Mouse (Mus musculus) neural tube, embryonic 13.5 days (tissue): ENCODE data around the gene Trrap. TPM values are rescaled to one million over a fixed set of nuclear protein-coding genes. Genes with fewer than 3 reads are reported as not detected.

Experiments
- ATAC-seq: fragments of 200-750 bp; cut with Nextera tagmentation; 2 replicates; pipeline ENCODE4 v1.8.0; 2017; ENCODE audit warnings: low read depth, mild to moderate bottlenecking, moderate TSS enrichment, moderate library complexity
- H3K27ac ChIP-seq: fragments of 300-500 bp; sonication (generic); replicated peaks from 2 replicates; pipeline ENCODE4 v1.5.1; 2015; ENCODE audit warnings: moderate library complexity, mild to moderate bottlenecking, inconsistent platforms
- H3K27me3 ChIP-seq: fragments of 300-500 bp; sonication (generic); 2 replicates; pipeline ENCODE4 v1.6.1; 2015; ENCODE audit warnings: mild to moderate bottlenecking, inconsistent platforms
- H3K36me3 ChIP-seq: fragments of 300-500 bp; sonication (generic); 2 replicates; pipeline ENCODE4 v1.6.1; 2015; ENCODE audit warnings: mild to moderate bottlenecking, inconsistent platforms
- H3K4me1 ChIP-seq: fragments of 300-500 bp; sonication (generic); replicated peaks from 2 replicates; pipeline ENCODE4 v1.6.1; 2015; ENCODE audit warnings: inconsistent platforms
- H3K4me2 ChIP-seq: fragments of 300-500 bp; sonication (generic); 2 replicates; pipeline ENCODE4 v1.6.1; 2015; ENCODE audit warnings: inconsistent platforms, mild to moderate bottlenecking, moderate library complexity
- H3K4me3 ChIP-seq: fragments of 300-500 bp; sonication (generic); 2 replicates; pipeline ENCODE4 v1.5.1; 2015; ENCODE audit warnings: mild to moderate bottlenecking, inconsistent platforms
- H3K9ac ChIP-seq: fragments of 300-500 bp; sonication (generic); 2 replicates; pipeline ENCODE4 v1.6.1; 2015; ENCODE audit warnings: moderate library complexity, mild to moderate bottlenecking, inconsistent platforms
- H3K9me3 ChIP-seq: fragments of 300-500 bp; sonication (generic); 2 replicates; pipeline ENCODE4 v1.6.1; 2016; ENCODE audit warnings: inconsistent platforms
- WGBS: fragments of 180-500 bp; shearing (Covaris S2); methylation state at CpG from one replicate; pipeline ENCODE4 v1.1.7; 2015; 5-methylcytosine and 5-hydroxymethylcytosine counted together
- polyA plus RNA-seq: library from polyadenylated mRNA; unstranded; fragments of >200 nt; fragmentation: Nextera tagmentation; extraction: Ambion mirVana; gene quantifications from 2 replicates; pipeline ENCODE4 v1.2.1, GENCODE M21; 2015

Trrap gene
- polyA plus RNA-seq, 1 experiment from 2014 or later = 72.1 TPM

DNA sequence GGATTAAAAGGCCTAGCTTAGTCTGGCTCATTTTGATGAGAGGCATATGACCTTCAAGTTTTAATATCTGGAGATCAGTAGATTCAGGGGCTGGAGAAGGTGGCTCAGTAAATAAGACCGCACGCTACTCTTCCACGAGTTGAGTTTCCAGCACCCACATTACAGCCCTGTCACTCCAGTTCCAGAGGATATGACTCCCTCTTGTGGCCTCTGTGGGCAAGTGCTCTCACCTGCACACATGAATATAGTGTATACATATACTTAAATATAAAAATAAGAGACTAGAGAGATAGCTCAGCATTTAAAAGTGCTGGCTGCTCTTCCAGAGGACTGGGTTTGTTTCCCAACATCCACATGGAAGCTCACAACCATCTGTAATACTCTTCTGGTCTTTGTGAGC, 84.3 kb downstream of the Trrap start:
- H3K4me1 ChIP-seq = no peaks in the 10 kb centered on the region
- H3K4me3 ChIP-seq = no peak overlapping the region
- 92% methylated on average over 3 of the region's 3 CpGs for WGBS
- no peak overlapping the region for H3K4me2 ChIP-seq
- H3K27ac ChIP-seq = no peak overlapping the region
- peaks cover 99% of the 10 kb centered on the region for H3K36me3 ChIP-seq
- H3K27me3 ChIP-seq = no peaks in the 10 kb centered on the region
- ATAC-seq = no peak
- no peaks in the 10 kb centered on the region for H3K9me3 ChIP-seq
- H3K9ac ChIP-seq = no peak overlapping the region

DNA sequence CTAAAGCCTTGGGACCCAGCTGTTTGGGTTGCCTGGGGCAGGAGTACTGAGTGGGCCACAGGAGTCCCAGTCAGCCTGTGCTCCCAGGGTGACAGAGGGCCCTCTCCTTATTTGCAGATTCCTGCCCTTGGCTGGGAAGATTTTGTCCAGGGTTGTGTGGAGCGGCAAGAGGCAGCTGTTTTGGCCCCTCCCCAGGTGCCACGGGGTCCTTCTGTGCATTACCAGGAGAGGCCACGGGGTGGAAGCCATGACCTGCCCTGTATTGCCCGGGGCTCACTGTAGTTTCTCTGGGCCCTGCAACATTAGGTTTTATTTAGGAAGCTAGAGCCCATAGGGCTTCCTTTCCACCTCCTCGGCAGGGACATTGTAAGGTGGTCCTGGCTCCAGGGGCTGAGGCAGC, 86.4 kb downstream of the Trrap start:
- Histone ChIP-seq H3K36me3 (peaks cover 97% of the 10 kb centered on the region), H3K9ac (no peak overlapping the region), H3K4me3 (no peak overlapping the region), H3K4me2 (no peak overlapping the region), H3K4me1 (no peaks in the 10 kb centered on the region), H3K27ac (no peak overlapping the region), H3K27me3 (no peaks in the 10 kb centered on the region), H3K9me3 (no peaks in the 10 kb centered on the region)
- whole genome bisulfite sequencing = 88% methylated on average over 5 of the region's 5 CpGs
- no peak for ATAC-seq

DNA sequence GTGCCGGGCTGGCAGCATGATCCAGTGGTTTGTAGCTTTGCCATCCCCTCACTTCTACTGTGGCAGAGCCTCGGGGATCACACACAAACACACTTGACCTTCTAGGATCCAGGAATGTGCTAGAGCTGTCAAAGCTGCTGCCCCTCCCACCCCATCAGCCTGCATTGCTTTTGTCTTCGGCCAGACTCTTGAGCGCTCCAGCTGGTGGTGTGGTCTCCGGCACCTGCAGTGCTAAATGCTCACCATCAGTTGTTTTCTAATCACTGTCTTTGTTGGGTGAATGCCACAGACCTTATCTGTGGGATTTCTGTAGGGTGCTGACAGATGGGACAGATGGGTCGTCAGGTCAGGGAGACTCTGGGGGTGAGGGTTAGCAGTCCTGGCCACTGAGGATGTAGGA, 88.4 kb downstream of the Trrap start:
- ATAC-seq = no peak
- H3K9ac ChIP-seq = no peak overlapping the region
- H3K4me3 ChIP-seq = no peak overlapping the region
- H3K9me3 ChIP-seq = no peaks in the 10 kb centered on the region
- H3K27ac ChIP-seq = no peak overlapping the region
- H3K27me3 ChIP-seq = no peaks in the 10 kb centered on the region
- WGBS = 77% methylated on average over 6 of the region's 6 CpGs
- H3K4me1 ChIP-seq = no peaks in the 10 kb centered on the region
- H3K4me2 ChIP-seq = no peak overlapping the region
- peaks cover 96% of the 10 kb centered on the region for H3K36me3 ChIP-seq

DNA sequence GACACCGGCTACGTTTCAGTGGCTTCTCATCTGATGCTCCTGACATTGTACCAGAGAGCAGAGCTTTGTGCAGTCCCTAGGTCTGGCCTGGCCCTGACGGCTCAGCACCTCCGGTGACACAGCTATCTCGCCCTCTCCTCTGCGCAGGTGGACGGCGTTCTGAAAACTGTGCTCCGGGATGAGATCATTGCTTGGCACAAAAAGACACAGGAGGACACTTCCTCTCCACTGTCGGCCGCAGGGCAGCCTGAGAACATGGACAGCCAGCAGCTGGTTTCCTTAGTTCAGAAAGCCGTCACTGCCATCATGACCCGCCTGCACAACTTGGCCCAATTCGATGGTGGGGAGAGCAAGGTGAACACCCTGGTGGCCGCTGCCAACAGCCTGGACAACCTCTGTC, 91.0 kb downstream of the Trrap start:
- WGBS = 94% methylated on average over 15 of the region's 15 CpGs
- Histone ChIP-seq H3K27me3 (no peaks in the 10 kb centered on the region), H3K36me3 (peaks cover 74% of the 10 kb centered on the region), H3K4me1 (no peaks in the 10 kb centered on the region), H3K4me3 (no peak overlapping the region), H3K27ac (no peak overlapping the region), H3K4me2 (no peak overlapping the region), H3K9me3 (no peaks in the 10 kb centered on the region), H3K9ac (no peak overlapping the region)
- no peak for ATAC-seq

DNA sequence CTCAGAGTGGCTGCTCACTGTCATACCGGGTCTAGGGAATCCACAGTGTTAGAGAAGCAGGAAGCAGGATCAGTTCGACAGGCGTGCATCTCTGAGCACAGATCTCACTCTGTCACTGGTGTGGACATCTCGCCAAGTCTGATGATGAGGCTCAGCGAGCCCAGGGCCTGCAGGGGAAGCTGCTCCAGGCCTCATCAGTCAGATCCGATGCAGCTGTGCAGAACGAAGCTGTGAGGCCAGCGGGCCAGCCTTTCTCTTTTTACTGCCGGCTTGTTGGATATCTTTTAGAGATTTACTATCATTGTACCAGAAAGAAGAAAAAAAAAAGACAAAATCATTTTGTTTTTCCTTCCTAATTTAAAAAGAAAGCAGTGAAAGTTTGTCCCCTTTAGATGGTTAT, 91.8 kb downstream of the Trrap start:
- Histone ChIP-seq H3K4me1 (no peaks in the 10 kb centered on the region), H3K27ac (no peak overlapping the region), H3K9me3 (no peaks in the 10 kb centered on the region), H3K36me3 (peaks cover 67% of the 10 kb centered on the region), H3K4me3 (no peak overlapping the region), H3K27me3 (no peaks in the 10 kb centered on the region), H3K9ac (no peak overlapping the region), H3K4me2 (no peak overlapping the region)
- WGBS = 94% methylated on average over 9 of the region's 9 CpGs
- no peak for ATAC-seq

DNA sequence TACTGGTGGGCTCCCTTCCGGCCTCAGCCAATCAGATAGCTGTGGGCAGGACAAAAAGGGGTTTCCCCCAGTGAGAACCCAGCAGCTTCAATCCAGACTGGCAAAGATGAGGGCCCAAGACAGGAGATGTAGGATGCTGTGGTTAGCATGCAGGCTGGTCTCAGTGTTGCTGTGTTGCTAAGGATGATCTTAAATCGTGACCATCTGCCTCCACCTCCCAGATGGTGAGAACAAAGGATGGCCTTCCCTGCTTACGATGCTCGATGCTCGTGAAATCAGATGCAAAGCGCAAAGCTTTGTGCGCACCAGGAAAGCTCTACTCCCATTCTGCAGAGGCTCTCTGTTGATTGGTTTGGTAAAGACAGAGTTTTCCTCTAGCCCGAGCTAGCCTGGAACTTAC, 93.4 kb downstream of the Trrap start:
- Histone ChIP-seq H3K9me3 (no peaks in the 10 kb centered on the region), H3K4me2 (no peak overlapping the region), H3K9ac (no peak overlapping the region), H3K4me1 (no peaks in the 10 kb centered on the region), H3K27ac (no peak overlapping the region), H3K4me3 (no peak overlapping the region), H3K27me3 (no peaks in the 10 kb centered on the region), H3K36me3 (peaks cover 52% of the 10 kb centered on the region)
- no peak for ATAC-seq
- WGBS = 93% methylated on average over 8 of the region's 8 CpGs

DNA sequence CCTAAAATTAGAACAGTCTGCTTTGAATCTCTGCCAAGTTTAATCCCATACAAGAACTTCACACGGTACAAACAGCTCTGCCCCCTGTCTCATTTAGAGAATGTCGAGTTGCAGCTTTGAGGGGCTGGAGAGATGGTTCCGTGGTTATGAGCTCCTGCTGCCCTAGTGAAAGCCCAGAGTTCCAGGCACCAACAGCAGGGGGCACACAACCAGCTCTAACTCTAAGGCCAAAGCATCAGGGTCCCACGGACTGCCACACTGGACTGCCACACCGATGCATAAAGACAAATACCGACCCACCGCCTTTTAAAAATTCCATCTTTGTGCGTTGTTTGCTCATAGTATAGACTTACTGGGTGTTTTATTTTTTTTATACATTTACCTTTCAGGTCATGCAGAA, 99.4 kb downstream of the Trrap start:
- no peak overlapping the region for H3K9ac ChIP-seq
- no peak for ATAC-seq
- no peaks in the 10 kb centered on the region for H3K9me3 ChIP-seq
- no peak overlapping the region for H3K27ac ChIP-seq
- WGBS = 88% methylated on average over 8 of the region's 8 CpGs
- H3K4me3 ChIP-seq = no peak overlapping the region
- no peak overlapping the region for H3K4me2 ChIP-seq
- H3K4me1 ChIP-seq = no peaks in the 10 kb centered on the region
- no peaks in the 10 kb centered on the region for H3K36me3 ChIP-seq
- no peaks in the 10 kb centered on the region for H3K27me3 ChIP-seq

DNA sequence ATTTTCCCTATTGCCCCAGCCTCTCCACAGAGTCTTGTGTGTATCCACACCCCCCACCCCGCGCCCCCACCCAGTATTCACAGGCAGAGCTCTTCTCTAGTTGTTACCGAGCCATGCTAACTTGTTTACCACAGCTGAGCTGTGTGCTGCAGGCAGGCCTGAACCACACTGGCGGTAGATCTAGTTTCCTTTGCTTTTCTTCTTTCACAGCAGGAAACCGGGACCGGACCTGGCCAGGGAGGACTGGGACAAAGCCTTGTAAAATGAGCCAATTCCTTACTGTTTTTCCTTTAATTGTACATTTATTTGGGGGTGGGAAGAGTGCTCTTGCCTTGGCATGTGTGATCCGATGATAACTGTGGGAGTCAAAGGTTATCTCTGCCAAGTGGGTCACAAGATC, 101.9 kb downstream of the Trrap start:
- Histone ChIP-seq H3K9me3 (no peaks in the 10 kb centered on the region), H3K4me1 (no peaks in the 10 kb centered on the region), H3K27me3 (no peaks in the 10 kb centered on the region), H3K4me3 (no peak overlapping the region), H3K4me2 (no peak overlapping the region), H3K27ac (no peak overlapping the region), H3K36me3 (no peaks in the 10 kb centered on the region), H3K9ac (no peak overlapping the region)
- WGBS = 60% methylated on average over 7 of the region's 7 CpGs
- no peak for ATAC-seq

DNA sequence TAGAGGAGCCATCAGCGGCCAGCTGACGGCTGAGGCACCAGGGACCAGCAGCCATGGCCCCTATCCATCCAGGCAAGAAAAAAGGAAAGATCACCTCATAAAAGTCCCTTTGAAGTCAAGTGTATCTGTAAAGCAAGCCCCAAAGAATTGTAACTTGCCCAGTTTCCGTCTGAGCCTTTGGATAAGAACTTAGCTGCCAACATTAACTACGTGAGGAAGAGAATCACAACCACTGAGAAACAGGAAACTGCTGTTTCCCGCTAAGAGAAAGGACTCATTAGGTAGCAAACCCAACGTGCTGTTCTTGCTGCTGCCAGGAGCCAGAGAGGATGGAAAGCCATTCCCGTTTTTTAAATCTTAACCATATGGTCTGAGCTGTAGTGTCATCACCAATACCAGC, 103.2 kb downstream of the Trrap start:
- Histone ChIP-seq H3K4me3 (no peak overlapping the region), H3K27me3 (no peaks in the 10 kb centered on the region), H3K4me1 (no peaks in the 10 kb centered on the region), H3K9ac (no peak overlapping the region), H3K4me2 (no peak overlapping the region), H3K9me3 (no peaks in the 10 kb centered on the region), H3K27ac (no peak overlapping the region; the same call in 1 of the 2 replicates), H3K36me3 (no peaks in the 10 kb centered on the region)
- 86% methylated on average over 7 of the region's 7 CpGs for WGBS
- no peak for ATAC-seq

DNA sequence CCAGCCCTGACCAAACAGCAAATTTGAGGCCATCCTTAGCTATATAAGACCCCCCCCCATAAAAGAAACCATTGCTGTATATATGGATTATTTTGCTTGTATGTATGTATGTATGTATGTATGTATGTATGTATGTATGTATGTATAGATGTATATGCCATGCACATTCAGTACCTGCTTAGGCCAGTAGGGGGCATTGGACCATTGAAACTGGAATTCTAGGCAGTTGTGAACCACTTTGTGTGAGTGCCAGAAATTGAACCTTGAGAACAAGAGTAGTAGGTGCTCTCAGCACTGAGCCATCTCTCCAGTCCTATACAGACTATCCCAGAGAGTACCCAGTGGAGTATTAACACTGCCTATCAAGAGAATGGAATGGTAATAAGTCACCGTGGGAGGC, 104.2 kb downstream of the Trrap start:
- H3K9ac ChIP-seq = no peak overlapping the region
- no peaks in the 10 kb centered on the region for H3K27me3 ChIP-seq
- no peak overlapping the region for H3K4me2 ChIP-seq
- no peak for ATAC-seq
- H3K9me3 ChIP-seq = no peaks in the 10 kb centered on the region
- 91% methylated on average over 1 of the region's 1 CpGs for WGBS
- no peak overlapping the region for H3K27ac ChIP-seq
- H3K4me3 ChIP-seq = no peak overlapping the region
- H3K36me3 ChIP-seq = peaks cover 2% of the 10 kb centered on the region; the same call in 1 of the 2 replicates
- H3K4me1 ChIP-seq = no peaks in the 10 kb centered on the region

DNA sequence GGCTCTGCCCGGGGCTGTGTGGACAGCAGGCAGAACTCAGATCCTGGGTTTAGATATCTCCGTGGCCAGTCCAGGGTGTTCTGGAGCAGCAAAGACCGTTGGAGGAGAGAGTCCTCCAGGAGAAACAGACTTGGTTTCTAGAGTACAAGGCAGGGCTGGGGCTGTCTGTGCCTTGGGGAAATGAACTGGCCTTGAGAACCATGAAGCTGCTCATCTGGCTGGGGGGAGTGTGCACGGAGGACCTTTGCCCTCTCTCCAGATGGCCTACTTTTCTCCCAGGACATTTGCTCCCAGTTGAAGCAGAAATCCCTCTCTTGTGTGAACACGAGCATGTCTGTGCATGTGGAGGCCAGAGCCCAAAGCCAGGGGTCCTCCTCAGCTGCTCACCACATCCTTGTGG, 104.8 kb downstream of the Trrap start:
- no peak for ATAC-seq
- 83% methylated on average over 5 of the region's 5 CpGs for WGBS
- peaks cover 8% of the 10 kb centered on the region for H3K36me3 ChIP-seq
- no peak overlapping the region for H3K4me2 ChIP-seq
- no peak overlapping the region for H3K27ac ChIP-seq
- H3K4me1 ChIP-seq = no peaks in the 10 kb centered on the region
- H3K9ac ChIP-seq = no peak overlapping the region
- H3K27me3 ChIP-seq = no peaks in the 10 kb centered on the region
- H3K4me3 ChIP-seq = no peak overlapping the region
- no peaks in the 10 kb centered on the region for H3K9me3 ChIP-seq

DNA sequence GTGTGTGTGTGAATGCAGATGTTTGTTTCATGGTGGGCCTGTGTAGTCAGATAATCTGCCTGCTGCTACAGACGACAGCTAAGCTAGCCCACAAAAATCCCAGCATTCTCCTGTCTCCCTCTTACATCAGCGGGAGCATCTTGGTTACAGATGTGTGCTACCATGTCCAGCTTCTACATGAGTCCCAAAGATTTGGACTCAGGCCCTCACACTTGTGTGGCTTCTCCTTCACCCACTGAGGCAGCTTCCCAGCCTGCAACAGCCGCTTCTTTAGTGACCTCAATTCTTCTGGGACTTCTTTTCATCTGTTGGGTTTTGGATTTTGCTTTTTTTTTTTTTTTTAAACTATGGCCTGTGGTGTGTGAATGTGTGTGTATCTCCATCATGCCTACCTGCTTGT, 105.3 kb downstream of the Trrap start:
- Histone ChIP-seq H3K27ac (no peak overlapping the region), H3K4me2 (no peak overlapping the region), H3K9ac (no peak overlapping the region), H3K27me3 (no peaks in the 10 kb centered on the region), H3K9me3 (no peaks in the 10 kb centered on the region), H3K4me3 (no peak overlapping the region), H3K4me1 (no peaks in the 10 kb centered on the region), H3K36me3 (peaks cover 13% of the 10 kb centered on the region)
- ATAC-seq = no peak
- WGBS = 77% methylated on average over 3 of the region's 3 CpGs

DNA sequence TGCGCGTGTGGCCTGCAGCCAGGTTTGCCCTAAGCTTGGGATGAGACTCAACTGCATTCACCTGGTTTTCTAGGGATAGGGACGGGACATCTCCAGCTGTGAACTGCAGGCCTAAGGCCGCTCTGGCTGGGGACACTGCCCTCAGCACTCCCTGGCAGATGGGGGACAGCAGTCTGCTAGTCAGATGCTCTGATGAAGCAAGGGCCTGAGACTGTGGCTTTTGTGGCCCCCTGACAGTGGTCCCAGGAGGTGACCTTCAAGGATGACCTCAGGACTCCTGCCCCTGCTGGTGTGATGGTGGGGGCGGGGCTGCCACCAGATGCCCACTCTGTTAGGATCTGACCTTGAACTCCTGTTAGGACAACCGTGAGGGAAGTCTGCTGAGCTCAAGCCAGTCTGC, 107.7 kb downstream of the Trrap start:
- H3K27ac ChIP-seq = no peak overlapping the region
- no peaks in the 10 kb centered on the region for H3K27me3 ChIP-seq
- H3K9me3 ChIP-seq = no peaks in the 10 kb centered on the region
- no peak overlapping the region for H3K4me2 ChIP-seq
- ATAC-seq = no peak
- no peak overlapping the region for H3K4me3 ChIP-seq
- WGBS = 85% methylated on average over 6 of the region's 6 CpGs
- no peak overlapping the region for H3K9ac ChIP-seq
- no peaks in the 10 kb centered on the region for H3K4me1 ChIP-seq
- peaks cover 34% of the 10 kb centered on the region for H3K36me3 ChIP-seq
